Mouse (Mus musculus) embryonic fibroblast, embryonic 13.5 days (primary cell): ENCODE measurements around the gene Trim67.

Source experiments
- CTCF ChIP-seq: IDR thresholded peaks from 2 replicates; pipeline ENCODE4 v1.5.1; 2011; ENCODE audit warnings: mild to moderate bottlenecking, control low read depth, low read length, moderate library complexity, borderline replicate concordance; ENCODE audit not compliant: insufficient read depth
- POLR2A ChIP-seq: IDR thresholded peaks from 2 replicates; pipeline ENCODE4 v1.6.1; 2011; ENCODE audit warnings: low read depth, mild to moderate bottlenecking, control low read depth, low read length, moderate library complexity

DNA sequence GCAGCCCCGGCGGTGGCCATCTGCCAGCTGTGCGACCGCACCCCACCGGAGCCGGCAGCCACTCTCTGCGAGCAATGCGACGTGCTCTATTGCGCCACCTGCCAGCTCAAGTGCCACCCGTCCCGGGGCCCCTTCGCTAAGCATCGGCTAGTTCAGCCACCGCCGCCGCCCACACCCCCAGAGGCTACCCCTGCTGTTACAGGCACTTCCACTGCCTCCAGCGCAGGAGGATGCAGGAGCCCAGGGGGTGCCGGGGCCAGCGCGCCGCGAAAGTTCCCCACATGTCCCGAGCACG, 1.5 kb downstream of the Trim67 start:
- TF ChIP-seq CTCF (peak; percentile 44; the same call in 1 of the 2 replicates), POLR2A (no peak)
